Mouse (Mus musculus) kidney, embryonic 16.5 days (tissue): ENCODE results near the gene Galntl6. TPM values are rescaled to one million over a fixed set of nuclear protein-coding genes. Genes with fewer than 3 reads are reported as not detected.
A peak's percentile ranks its signal among the peaks of the same experiment; 100 is the strongest.
"Not testable (repeated sequence)": the region's sequence is repeated elsewhere in the genome, so short reads cannot be mapped to it uniquely, and the experiment has no call there.

ENCODE experiments used
- ATAC-seq: fragments of 200-750 bp; cut with Nextera tagmentation; 2 replicates; pipeline ENCODE4 v1.8.0; 2017; ENCODE audit warnings: moderate TSS enrichment; ENCODE audit not compliant: low FRiP score, low TSS enrichment
- H3K27ac ChIP-seq: fragments of 300-500 bp; sonication (generic); 2 replicates; pipeline ENCODE4 v1.5.1; 2014; ENCODE audit warnings: low read length
- H3K27me3 ChIP-seq: fragments of 300-500 bp; sonication (generic); 2 replicates; pipeline ENCODE4 v1.6.1; 2014; ENCODE audit warnings: low read length, control low read depth, mixed read lengths; ENCODE audit not compliant: insufficient read depth
- H3K36me3 ChIP-seq: fragments of 300-500 bp; sonication (generic); 2 replicates; pipeline ENCODE4 v1.6.1; 2014; ENCODE audit warnings: low read length, control low read depth, mixed read lengths; ENCODE audit not compliant: insufficient read depth
- H3K4me1 ChIP-seq: fragments of 300-500 bp; sonication (generic); 2 replicates; pipeline ENCODE4 v1.6.1; 2014; ENCODE audit warnings: low read length, control low read depth, mixed read lengths; ENCODE audit not compliant: insufficient read depth
- H3K4me2 ChIP-seq: fragments of 300-500 bp; sonication (generic); replicated peaks from 2 replicates; pipeline ENCODE4 v1.6.1; 2014; ENCODE audit warnings: low read depth, low read length
- H3K4me3 ChIP-seq: fragments of 300-500 bp; sonication (generic); 2 replicates; pipeline ENCODE4 v1.5.1; 2014; ENCODE audit warnings: mild to moderate bottlenecking, low read length
- H3K9ac ChIP-seq: fragments of 300-500 bp; sonication (generic); replicated peaks from 2 replicates; pipeline ENCODE4 v1.6.1; 2014; ENCODE audit warnings: low read length
- H3K9me3 ChIP-seq: fragments of 300-500 bp; sonication (generic); 2 replicates; pipeline ENCODE4 v1.6.1; 2016; ENCODE audit warnings: low read length, control low read depth
- WGBS: fragments of 180-500 bp; shearing (Covaris S2); extraction: QIAGEN DNeasy Blood & Tissue Kit; methylation state at CpG from one replicate; pipeline ENCODE4 v1.1.7; 2014; 5-methylcytosine and 5-hydroxymethylcytosine counted together
- polyA plus RNA-seq: library from polyadenylated mRNA; unstranded; fragments of >200 nt; fragmentation: Nextera tagmentation; extraction: Ambion mirVana; gene quantifications from 2 replicates; pipeline ENCODE4 v1.2.1, GENCODE M21; 2015

Gene Galntl6
- polyA plus RNA-seq, 1 experiment from 2014 or later, result 1.4 TPM

DNA sequence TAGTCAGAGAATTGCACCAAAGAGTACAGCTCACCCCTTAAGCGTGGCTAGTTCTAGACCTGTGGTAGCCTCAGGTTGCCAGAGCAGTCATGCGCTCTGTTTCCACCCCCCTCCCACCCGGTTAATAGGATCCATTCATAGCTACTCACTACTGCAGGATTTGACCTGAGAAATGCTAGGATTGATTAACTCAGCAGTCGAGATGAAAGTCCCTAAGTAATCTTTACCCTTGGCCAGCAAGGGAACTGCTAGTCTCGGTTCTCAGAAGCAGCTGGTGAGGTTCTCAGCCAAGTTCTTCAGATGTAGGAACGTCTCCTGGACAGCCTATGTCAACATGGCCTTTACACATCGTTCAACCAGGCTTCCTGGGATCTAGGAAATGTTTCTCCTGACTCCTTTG is 1135.7 kb downstream of the Galntl6 start:
- Histone ChIP-seq H3K4me2 (0 out of 2 replicates have a peak overlapping the region, but pooled peaks have one; percentile 15), H3K9me3 (no peaks in the 10 kb centered on the region), H3K27me3 (no peaks in the 10 kb centered on the region), H3K36me3 (no peaks in the 10 kb centered on the region), H3K4me3 (no peak overlapping the region), H3K9ac (no peak overlapping the region), H3K4me1 (peaks cover 31% of the 10 kb centered on the region), H3K27ac (peak overlapping the region; percentile 65)
- peak; percentile 85 for ATAC-seq
- WGBS, result 15% methylated on average over 7 of the region's 7 CpGs

- peak; percentile 87 for ATAC-seq
- no peak overlapping the region for H3K4me2 ChIP-seq
- 10% methylated on average over 12 of the region's 12 CpGs for WGBS
- H3K27me3 ChIP-seq, result no peaks in the 10 kb centered on the region
- no peak overlapping the region for H3K27ac ChIP-seq
- no peaks in the 10 kb centered on the region for H3K36me3 ChIP-seq
- H3K4me3 ChIP-seq, result no peak overlapping the region
- H3K4me1 ChIP-seq, result peaks cover 22% of the 10 kb centered on the region
- H3K9me3 ChIP-seq, result no peaks in the 10 kb centered on the region
- H3K9ac ChIP-seq, result no peak overlapping the region
These were observed 1139.6 kb downstream of the Galntl6 start for GRCm38 (mm10) chr8:57772732-57773265.

- Histone ChIP-seq H3K27me3 (peaks cover 3% of the 10 kb centered on the region; the same call in 1 of the 2 replicates), H3K27ac (no peak overlapping the region), H3K9me3 (no peaks in the 10 kb centered on the region), H3K36me3 (no peaks in the 10 kb centered on the region), H3K4me1 (peaks cover 9% of the 10 kb centered on the region; the same call in 1 of the 2 replicates), H3K4me2 (no peak overlapping the region), H3K4me3 (no peak overlapping the region), H3K9ac (no peak overlapping the region)
- 54% methylated on average over 2 of the region's 2 CpGs for WGBS
- no peak for ATAC-seq
These were observed 1144.9 kb downstream of the Galntl6 start for GRCm38 (mm10) chr8:57767541-57767940.

DNA sequence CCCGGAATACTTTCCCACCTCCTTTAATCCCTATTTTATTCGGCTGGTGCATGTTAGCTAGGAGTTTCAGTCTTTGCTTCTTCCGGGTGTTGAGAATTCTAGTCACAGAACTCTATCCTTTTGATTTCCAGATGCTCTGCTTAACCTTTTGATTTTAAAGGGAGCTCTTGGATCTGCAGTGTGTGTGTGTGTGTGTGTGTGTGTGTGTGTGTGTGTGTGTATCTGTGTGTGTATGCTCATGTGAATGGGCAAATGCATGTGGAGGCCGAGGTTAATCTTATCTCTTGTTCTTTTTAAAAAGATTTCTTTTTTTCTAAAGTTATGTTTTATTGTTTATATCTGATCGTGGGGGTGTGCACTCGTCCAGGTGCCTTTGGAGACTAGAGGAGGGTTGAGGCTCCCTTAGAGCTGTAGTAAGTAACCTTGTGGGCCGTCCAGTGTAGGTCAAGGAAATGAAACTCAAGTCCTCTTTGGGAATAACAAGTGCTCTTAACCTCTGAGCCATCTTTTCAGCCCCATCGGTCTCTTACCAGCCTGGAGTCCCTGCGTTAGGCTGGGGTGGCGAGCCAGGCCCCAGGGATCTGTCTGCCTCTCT is 1145.9 kb downstream of the Galntl6 start:
- Histone ChIP-seq H3K27ac (no peak overlapping the region), H3K27me3 (peaks cover 3% of the 10 kb centered on the region; the same call in 1 of the 2 replicates), H3K9me3 (no peaks in the 10 kb centered on the region), H3K36me3 (no peaks in the 10 kb centered on the region), H3K4me2 (peak overlapping the region; percentile 36), H3K9ac (no peak overlapping the region), H3K4me3 (no peak overlapping the region), H3K4me1 (peaks cover 8% of the 10 kb centered on the region; the same call in 1 of the 2 replicates)
- ATAC-seq, result no peak
- 52% methylated on average over 10 of the region's 10 CpGs for WGBS

DNA sequence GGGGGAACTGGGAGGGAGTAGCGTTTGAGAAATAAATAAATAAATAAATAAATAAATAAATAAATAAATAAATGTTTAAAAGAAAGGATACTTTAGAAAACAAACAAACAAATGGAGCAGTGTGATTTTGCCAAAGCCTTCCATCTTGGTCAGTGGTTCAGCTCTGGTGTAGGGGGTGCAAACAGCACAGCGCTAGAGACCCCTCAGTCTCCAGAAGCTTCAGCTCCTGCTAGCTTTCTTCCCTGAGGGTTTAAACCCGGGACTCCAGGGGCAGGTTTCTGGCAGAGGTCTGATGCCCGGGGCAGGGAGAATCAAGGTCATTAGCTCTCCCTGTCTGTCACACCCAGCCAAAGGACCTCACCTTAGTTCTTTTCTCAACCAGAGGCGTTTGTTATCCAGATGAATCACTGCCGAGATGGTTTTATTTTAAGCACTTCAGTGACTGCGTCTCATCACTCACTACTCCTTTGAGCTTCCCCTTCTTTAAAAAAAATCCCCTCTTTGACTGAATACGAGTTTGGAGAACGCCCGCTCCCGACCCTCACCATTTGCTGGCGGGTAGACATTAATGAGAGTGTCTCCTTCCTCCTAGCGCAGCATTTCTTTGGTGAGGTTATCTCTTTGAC is 1146.6 kb downstream of the Galntl6 start:
- Histone ChIP-seq H3K36me3 (no peaks in the 10 kb centered on the region), H3K4me3 (no peak overlapping the region), H3K9me3 (no peaks in the 10 kb centered on the region), H3K27ac (no peak overlapping the region), H3K9ac (no peak overlapping the region), H3K27me3 (peaks cover 3% of the 10 kb centered on the region; the same call in 1 of the 2 replicates), H3K4me2 (peak overlapping the region; percentile 36), H3K4me1 (peaks cover 8% of the 10 kb centered on the region; the same call in 1 of the 2 replicates)
- ATAC-seq, result no peak
- 14% methylated on average over 13 of the region's 13 CpGs for WGBS

DNA sequence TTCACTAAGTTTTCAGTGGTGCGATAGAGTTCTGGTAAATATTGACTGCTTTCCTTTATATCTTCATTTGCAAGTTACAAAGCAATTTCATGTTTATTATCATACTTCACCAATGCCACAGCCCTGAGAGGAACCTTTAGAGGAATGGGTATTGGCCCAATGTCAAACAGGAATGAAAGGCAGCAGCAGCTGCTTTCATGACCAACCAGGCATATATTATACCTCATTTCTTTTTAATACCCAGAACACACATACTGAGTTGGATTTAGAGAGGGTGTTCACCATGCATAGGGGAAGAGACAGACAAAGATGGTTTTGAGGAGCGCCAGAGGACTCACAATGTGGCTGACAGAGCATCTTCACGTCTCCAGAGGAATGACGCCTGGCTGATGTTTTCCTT is 1147.2 kb downstream of the Galntl6 start:
- WGBS, result 94% methylated on average over 4 of the region's 4 CpGs
- Histone ChIP-seq H3K27ac (no peak overlapping the region), H3K4me1 (peaks cover 8% of the 10 kb centered on the region; the same call in 1 of the 2 replicates), H3K4me2 (no peak overlapping the region), H3K4me3 (no peak overlapping the region), H3K36me3 (no peaks in the 10 kb centered on the region), H3K9me3 (no peaks in the 10 kb centered on the region), H3K27me3 (peaks cover 3% of the 10 kb centered on the region; the same call in 1 of the 2 replicates), H3K9ac (no peak overlapping the region)
- no peak for ATAC-seq

DNA sequence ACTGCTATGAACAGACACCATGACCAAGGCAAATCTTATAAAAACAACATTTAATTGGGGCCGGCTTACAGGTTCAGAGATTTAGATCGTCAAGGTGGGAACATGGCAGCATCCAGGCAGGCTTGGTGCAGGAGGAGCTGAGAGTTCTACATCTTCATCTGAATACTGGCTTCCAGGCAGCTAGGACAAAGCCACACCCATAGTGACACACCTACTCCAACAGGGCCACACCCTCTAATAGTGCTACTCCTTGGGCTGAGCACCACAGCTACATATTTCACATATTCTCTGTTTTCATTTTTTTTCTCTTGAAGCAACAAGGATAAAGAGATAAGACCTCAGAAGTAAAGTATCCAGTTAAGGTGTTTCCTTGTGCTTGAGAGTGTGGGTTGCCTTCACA is 1149.8 kb downstream of the Galntl6 start:
- not testable (repeated sequence) for H3K4me2 ChIP-seq, ATAC-seq, H3K27ac ChIP-seq, H3K4me1 ChIP-seq, H3K4me3 ChIP-seq, H3K36me3 ChIP-seq, H3K27me3 ChIP-seq, H3K9me3 ChIP-seq, H3K9ac ChIP-seq
- WGBS, result 67% methylated on average over 2 of the region's 2 CpGs

DNA sequence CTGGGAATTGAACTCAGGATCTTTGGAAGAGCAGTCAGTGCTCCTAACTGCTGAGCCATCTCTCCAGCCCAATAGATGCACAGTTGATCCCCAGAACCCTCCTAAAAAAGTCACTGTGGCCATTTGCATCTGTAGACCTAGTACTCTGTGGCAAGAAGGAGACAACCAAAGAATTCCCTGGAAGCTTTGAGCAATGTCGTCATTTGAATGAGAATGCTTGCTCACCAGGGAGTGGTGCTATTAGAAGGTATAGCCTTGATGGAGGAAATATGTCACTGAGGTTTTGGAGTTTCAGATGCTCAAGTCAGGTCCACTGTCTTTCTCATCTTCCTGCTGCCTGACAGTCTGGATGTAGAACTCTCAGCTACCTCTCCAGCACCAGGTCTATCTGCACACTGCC is 1151.5 kb downstream of the Galntl6 start:
- Histone ChIP-seq H3K9me3 (no peaks in the 10 kb centered on the region), H3K4me1 (peaks cover 2% of the 10 kb centered on the region; the same call in 1 of the 2 replicates), H3K36me3 (no peaks in the 10 kb centered on the region), H3K27me3 (peaks cover 3% of the 10 kb centered on the region; the same call in 1 of the 2 replicates), H3K27ac (no peak overlapping the region), H3K4me2 (no peak overlapping the region), H3K4me3 (no peak overlapping the region), H3K9ac (no peak overlapping the region)
- no peak for ATAC-seq
- 81% methylated on average over 1 of the region's 1 CpGs for WGBS

DNA sequence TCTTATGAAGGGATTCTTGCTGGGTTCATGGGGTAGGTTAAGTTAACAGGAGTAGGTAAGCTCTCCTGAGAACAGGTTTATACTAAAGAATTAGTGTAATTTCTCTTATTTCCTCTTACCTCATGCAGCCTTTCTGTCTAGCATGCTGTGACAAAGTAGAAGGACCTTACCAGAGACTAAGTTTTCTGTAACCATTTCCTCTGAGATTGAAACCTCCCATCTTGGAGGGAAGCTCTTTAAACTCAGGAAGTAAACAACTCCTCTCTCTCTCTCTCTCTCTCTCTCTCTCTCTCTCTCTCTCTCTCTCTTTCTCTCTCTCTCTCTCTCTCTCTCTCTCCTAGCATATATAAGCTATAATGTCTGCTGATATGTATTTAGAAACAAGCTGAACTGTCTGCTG is 1153.6 kb downstream of the Galntl6 start:
- no peaks in the 10 kb centered on the region for H3K27me3 ChIP-seq
- no peaks in the 10 kb centered on the region for H3K9me3 ChIP-seq
- ATAC-seq, result no peak

GRCm38 (mm10) chr8:57757476-57757875 is 1155.0 kb downstream of the Galntl6 start:
- no peaks in the 10 kb centered on the region for H3K36me3 ChIP-seq
- ATAC-seq, result no peak

More for the DNA sequence above, 1153.6 kb downstream of the Galntl6 start:
- Histone ChIP-seq H3K4me1 (peaks cover 7% of the 10 kb centered on the region; the same call in 1 of the 2 replicates), H3K36me3 (no peaks in the 10 kb centered on the region), H3K9ac (no peak overlapping the region), H3K4me2 (no peak overlapping the region), H3K27ac (no peak overlapping the region), H3K4me3 (no peak overlapping the region)

More at GRCm38 (mm10) chr8:57757476-57757875, 1155.0 kb downstream of the Galntl6 start:
- Histone ChIP-seq H3K4me1 (peaks cover 7% of the 10 kb centered on the region; the same call in 1 of the 2 replicates), H3K4me3 (no peak overlapping the region), H3K27me3 (no peaks in the 10 kb centered on the region), H3K9ac (no peak overlapping the region), H3K9me3 (no peaks in the 10 kb centered on the region), H3K4me2 (no peak overlapping the region), H3K27ac (no peak overlapping the region)
